Mouse (Mus musculus) mouse trophoblast stem cell (cell line): ENCODE results near the gene Tbcc.

Experiments
- in situ Hi-C, 2 experiments: fragments of 300-500 bp; cut with MseI, MboI; formaldehyde crosslinking; loops; 2 replicates in 1 of 2; 3 replicates in 1 of 2; pipeline ENCODE4 v1.15.1; 2025

Tbcc gene

GRCm38 (mm10) chr17:46870204-46870798 is 20.2 kb upstream of the Tbcc start:
- in situ Hi-C loops: no loop called here

GRCm38 (mm10) chr17:46870913-46871312 is 19.6 kb upstream of the Tbcc start:
- in situ Hi-C loops: no loop called here

- in situ Hi-C loops: no loop called here
Observed at GRCm38 (mm10) chr17:46872806-46873205, 17.7 kb upstream of the Tbcc start.

GRCm38 (mm10) chr17:46874133-46874532 is 16.4 kb upstream of the Tbcc start:
- in situ Hi-C loops: no loop called here

- in situ Hi-C loops: no loop called here
Observed at GRCm38 (mm10) chr17:46875626-46876025, 14.9 kb upstream of the Tbcc start.

- in situ Hi-C loops: no loop called here
Observed at GRCm38 (mm10) chr17:46876371-46876950, 14.0 kb upstream of the Tbcc start.

GRCm38 (mm10) chr17:46877061-46877460 is 13.4 kb upstream of the Tbcc start:
- in situ Hi-C loops: no loop called here

- in situ Hi-C loops: no loop called here
Observed at GRCm38 (mm10) chr17:46879841-46880311, 10.6 kb upstream of the Tbcc start.

- in situ Hi-C loops: no loop called here
Observed at GRCm38 (mm10) chr17:46880322-46880721, 10.2 kb upstream of the Tbcc start.

- in situ Hi-C loops: no loop called here
Observed at GRCm38 (mm10) chr17:46881728-46882127, 8.8 kb upstream of the Tbcc start.

GRCm38 (mm10) chr17:46883107-46883506 is 7.4 kb upstream of the Tbcc start:
- in situ Hi-C loops: no loop called here

GRCm38 (mm10) chr17:46884766-46885165 is 5.7 kb upstream of the Tbcc start:
- in situ Hi-C loops: loop anchor here in 1 of 2 experiments (5.0 kb wide), 1 partner anchor 97 kb away; no protein-coding TSS in a partner anchor

GRCm38 (mm10) chr17:46885218-46885909 is 5.1 kb upstream of the Tbcc start:
- in situ Hi-C loops: loop anchor here in 1 of 2 experiments (5.0 kb wide), 1 partner anchor 98 kb away; no protein-coding TSS in a partner anchor

- in situ Hi-C loops: loop anchor here in 1 of 2 experiments (5.0 kb wide), 1 partner anchor 99 kb away; no protein-coding TSS in a partner anchor
Observed at GRCm38 (mm10) chr17:46885910-46886643, 4.4 kb upstream of the Tbcc start.

GRCm38 (mm10) chr17:46888511-46889212 is 1.8 kb upstream of the Tbcc start:
- in situ Hi-C loops: loop anchor here in 1 of 2 experiments (5.0 kb wide), 1 partner anchor 101 kb away; no protein-coding TSS in a partner anchor

GRCm38 (mm10) chr17:46889450-46890084 is 917 bp upstream of the Tbcc start:
- in situ Hi-C loops: loop anchor here in 1 of 2 experiments (5.0 kb wide), 1 partner anchor 102 kb away; no protein-coding TSS in a partner anchor

GRCm38 (mm10) chr17:46890843-46891594 is 535 bp downstream of the Tbcc start:
- in situ Hi-C loops: no loop called here

GRCm38 (mm10) chr17:46895426-46895825 is 4.9 kb downstream of the Tbcc start:
- in situ Hi-C loops: no loop called here

GRCm38 (mm10) chr17:46897221-46897950 is 6.9 kb downstream of the Tbcc start:
- in situ Hi-C loops: no loop called here
